Mouse (Mus musculus): Measurements from ENCODE around the gene Nup205. TPM values are rescaled to one million over a fixed set of nuclear protein-coding genes. Genes with fewer than 3 reads are reported as not detected.

The Nup205 gene
- 48.8 and 50.9 TPM in 2 replicates for polyA plus RNA-seq (2014; fragmentation: Nextera tagmentation; extraction: Ambion mirVana)

GRCm38 (mm10) chr6:35176979-35177649 lies at the start of gene Nup205:
Gene Nup205 (plus strand): TSS chr6:35177421.
- no peaks in the 10 kb centered on the region for H3K36me3 ChIP-seq (ENCODE audit: control insufficient read depth, insufficient read depth, low read length)
- no peaks in the 10 kb centered on the region for H3K9me3 ChIP-seq (ENCODE audit: control insufficient read depth, low read length)
- peak within 1 kb of the TSS; percentile 97 for H3K27ac ChIP-seq (ENCODE audit: low read depth)
- no peaks in the 10 kb centered on the region for H3K4me1 ChIP-seq (replicated peaks; ENCODE audit: control insufficient read depth, insufficient read depth, low read length)
- peak within 1 kb of the TSS; percentile 75 for H3K4me2 ChIP-seq (ENCODE audit: low read length)
- DNase-seq (ENCODE audit: low spot score) = peak; percentile 95
- 3% methylated on average over 34 of the region's 34 CpGs for WGBS
- H3K4me3 ChIP-seq (ENCODE audit: low read depth, low read length) = peak within 1 kb of the TSS; percentile 87
- H3K27me3 ChIP-seq (replicated peaks; ENCODE audit: control insufficient read depth, insufficient read depth, low read length) = no peaks in the 10 kb centered on the region
- peak within 1 kb of the TSS; percentile 89 for H3K9ac ChIP-seq (ENCODE audit: low read length)
- ATAC-seq (replicated peaks; ENCODE audit: low FRiP score, low TSS enrichment, low read depth) = peak; percentile 93

- H3K9ac ChIP-seq (ENCODE audit: low read length) = peak overlapping the region; percentile 75
- peak overlapping the region; percentile 94 for H3K27ac ChIP-seq (ENCODE audit: low read depth)
- DNase-seq (ENCODE audit: low spot score) = peak; percentile 71
- H3K27me3 ChIP-seq (replicated peaks; ENCODE audit: control insufficient read depth, insufficient read depth, low read length) = no peaks in the 10 kb centered on the region
- no peaks in the 10 kb centered on the region for H3K36me3 ChIP-seq (ENCODE audit: control insufficient read depth, insufficient read depth, low read length)
- no peak for ATAC-seq (replicated peaks; ENCODE audit: low FRiP score, low TSS enrichment, low read depth)
- no peaks in the 10 kb centered on the region for H3K9me3 ChIP-seq (ENCODE audit: control insufficient read depth, low read length)
- peaks cover 14% of the 10 kb centered on the region for H3K4me1 ChIP-seq (replicated peaks; ENCODE audit: control insufficient read depth, insufficient read depth, low read length)
- H3K4me3 ChIP-seq (ENCODE audit: low read depth, low read length) = peak overlapping the region; percentile 81
- peak overlapping the region; percentile 86 for H3K4me2 ChIP-seq (ENCODE audit: low read length)
- WGBS = 1% methylated on average over 11 of the region's 11 CpGs
Observed at GRCm38 (mm10) chr6:35132806-35133205, 44.4 kb upstream of the Nup205 start.

- peak overlapping the region; percentile 94 for H3K27ac ChIP-seq (ENCODE audit: low read depth)
- peak overlapping the region; percentile 86 for H3K4me2 ChIP-seq (ENCODE audit: low read length)
- no peaks in the 10 kb centered on the region for H3K36me3 ChIP-seq (ENCODE audit: control insufficient read depth, insufficient read depth, low read length)
- ATAC-seq (replicated peaks; ENCODE audit: low FRiP score, low TSS enrichment, low read depth) (peak; percentile 93), DNase-seq (ENCODE audit: low spot score) (no peak)
- H3K9ac ChIP-seq (ENCODE audit: low read length) = peak overlapping the region; percentile 75
- peak overlapping the region; percentile 81 for H3K4me3 ChIP-seq (ENCODE audit: low read depth, low read length)
- H3K27me3 ChIP-seq (replicated peaks; ENCODE audit: control insufficient read depth, insufficient read depth, low read length) = no peaks in the 10 kb centered on the region
- peaks cover 14% of the 10 kb centered on the region for H3K4me1 ChIP-seq (replicated peaks; ENCODE audit: control insufficient read depth, insufficient read depth, low read length)
- WGBS = 0% methylated on average over 23 of the region's 25 CpGs
- H3K9me3 ChIP-seq (ENCODE audit: control insufficient read depth, low read length) = no peaks in the 10 kb centered on the region
Observed at GRCm38 (mm10) chr6:35133246-35133578, 44.0 kb upstream of the Nup205 start.

DNA sequence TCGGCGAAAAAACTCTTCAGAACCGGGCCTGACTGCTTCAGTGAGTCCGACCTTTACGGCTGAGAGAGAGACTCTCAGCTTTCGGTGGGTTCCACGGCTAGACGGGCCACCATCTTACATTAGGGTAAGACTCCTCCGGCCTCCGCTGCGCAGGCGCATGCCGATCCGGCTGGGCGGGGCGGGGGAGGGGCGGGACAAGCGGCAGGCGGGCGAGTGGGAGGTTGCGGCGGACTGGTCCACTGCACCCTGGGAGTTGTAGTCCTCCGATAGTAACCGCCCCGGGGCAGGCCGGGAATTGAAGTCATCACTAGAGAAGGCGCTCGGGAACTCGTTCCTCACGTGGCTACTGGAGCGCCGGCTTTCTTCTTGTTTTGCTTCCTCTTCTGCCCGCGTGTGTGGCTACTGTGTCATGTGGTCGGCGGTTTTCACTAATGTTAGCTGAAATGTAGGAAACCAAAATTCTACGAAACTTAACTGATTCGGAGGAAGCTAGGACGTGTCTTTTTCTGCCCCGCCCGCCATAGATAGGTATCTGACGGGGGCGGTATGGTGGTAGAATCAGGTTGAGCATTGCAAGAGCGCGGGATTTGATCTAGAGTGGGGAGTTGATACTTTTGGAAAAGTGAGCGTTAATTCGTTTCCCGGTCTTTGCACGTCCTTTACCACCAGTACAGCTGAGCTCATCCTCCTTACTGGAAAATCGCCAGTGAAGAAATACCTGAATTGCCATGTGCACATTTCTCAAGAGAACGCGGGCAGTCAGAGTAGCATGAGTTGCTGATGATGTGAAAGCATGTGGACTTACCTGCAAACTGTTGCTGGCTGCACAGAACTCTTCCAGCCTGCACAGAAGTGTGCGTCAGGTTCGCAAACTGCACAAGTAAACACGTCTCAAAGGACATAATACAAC lies 43.4 kb upstream of the Nup205 start, which contains the start of gene Cnot4:
TSS of gene Cnot4 (minus strand) at position 146 of the 910 bp plus-strand sequence.
- Histone ChIP-seq H3K27me3 (replicated peaks; ENCODE audit: control insufficient read depth, insufficient read depth, low read length) (no peaks in the 10 kb centered on the region), H3K9me3 (ENCODE audit: control insufficient read depth, low read length) (no peaks in the 10 kb centered on the region), H3K9ac (ENCODE audit: low read length) (peak within 1 kb of the TSS; percentile 75), H3K4me2 (ENCODE audit: low read length) (peak within 1 kb of the TSS; percentile 86), H3K27ac (ENCODE audit: low read depth) (peak within 1 kb of the TSS; percentile 94), H3K4me1 (replicated peaks; ENCODE audit: control insufficient read depth, insufficient read depth, low read length) (peaks cover 14% of the 10 kb centered on the region), H3K4me3 (ENCODE audit: low read depth, low read length) (peak within 1 kb of the TSS; percentile 81), H3K36me3 (ENCODE audit: control insufficient read depth, insufficient read depth, low read length) (no peaks in the 10 kb centered on the region)
- DNase-seq (ENCODE audit: low spot score) = peak; percentile 99
- ATAC-seq (replicated peaks; ENCODE audit: low FRiP score, low TSS enrichment, low read depth) = peak; percentile 100
- under 1% methylated on average over 55 of the region's 55 CpGs for WGBS

DNA sequence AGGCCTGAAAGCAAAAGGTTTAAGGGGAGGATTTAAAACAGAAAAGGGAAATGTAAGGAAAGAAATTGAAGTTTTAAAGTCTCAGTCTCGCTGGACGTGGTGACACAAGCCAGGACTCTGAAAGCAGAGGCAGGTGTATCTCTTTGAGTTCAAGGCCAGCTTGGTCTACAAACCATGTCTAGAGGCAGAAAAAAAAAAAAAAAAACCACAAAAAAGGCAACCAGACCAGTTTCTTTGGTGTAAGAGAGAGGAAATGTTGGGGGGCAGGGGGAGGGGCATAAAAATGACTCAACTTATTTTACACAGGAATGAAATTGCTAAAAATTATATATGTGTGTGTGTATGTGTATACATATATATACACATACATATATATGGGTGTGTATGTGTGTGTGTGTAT lies 42.4 kb upstream of the Nup205 start:
- Histone ChIP-seq H3K36me3 (ENCODE audit: control insufficient read depth, insufficient read depth, low read length) (no peaks in the 10 kb centered on the region), H3K4me1 (replicated peaks; ENCODE audit: control insufficient read depth, insufficient read depth, low read length) (peaks cover 14% of the 10 kb centered on the region), H3K27me3 (replicated peaks; ENCODE audit: control insufficient read depth, insufficient read depth, low read length) (no peaks in the 10 kb centered on the region), H3K9me3 (ENCODE audit: control insufficient read depth, low read length) (no peaks in the 10 kb centered on the region), H3K4me2 (ENCODE audit: low read length) (peak overlapping the region; percentile 69), H3K4me3 (ENCODE audit: low read depth, low read length) (peak overlapping the region; percentile 81), H3K27ac (ENCODE audit: low read depth) (no peak overlapping the region), H3K9ac (ENCODE audit: low read length) (no peak overlapping the region)
- WGBS = 40% methylated on average over 2 of the region's 2 CpGs
- DNase-seq (ENCODE audit: low spot score) = no peak
- no peak for ATAC-seq (replicated peaks; ENCODE audit: low FRiP score, low TSS enrichment, low read depth)

DNA sequence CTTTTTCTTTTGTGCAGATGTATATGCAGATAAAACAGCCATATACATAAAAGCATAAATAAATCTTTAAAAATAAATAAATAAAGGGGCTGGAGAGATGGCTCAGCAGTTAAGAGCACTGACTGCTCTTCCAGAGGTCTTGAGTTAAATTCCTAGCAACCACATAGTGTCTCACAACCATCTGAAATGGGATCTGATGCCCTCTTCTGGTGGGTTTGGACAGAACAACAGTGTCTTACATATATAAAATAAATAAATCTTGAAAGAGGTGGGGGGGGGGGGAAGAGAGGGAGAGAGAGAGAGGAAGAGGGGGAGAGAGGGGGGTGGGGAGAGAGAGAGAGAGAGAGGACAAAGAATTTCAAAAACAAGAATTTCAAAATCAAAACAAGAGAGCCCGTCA lies 36.9 kb upstream of the Nup205 start:
- no peak overlapping the region for H3K9ac ChIP-seq (ENCODE audit: low read length)
- H3K27ac ChIP-seq (ENCODE audit: low read depth) = no peak overlapping the region
- H3K4me2 ChIP-seq (ENCODE audit: low read length) = no peak overlapping the region
- H3K4me1 ChIP-seq (replicated peaks; ENCODE audit: control insufficient read depth, insufficient read depth, low read length) = no peaks in the 10 kb centered on the region
- H3K4me3 ChIP-seq (ENCODE audit: low read depth, low read length) = no peak overlapping the region
- no peaks in the 10 kb centered on the region for H3K9me3 ChIP-seq (ENCODE audit: control insufficient read depth, low read length)
- H3K36me3 ChIP-seq (ENCODE audit: control insufficient read depth, insufficient read depth, low read length) = no peaks in the 10 kb centered on the region
- ATAC-seq (replicated peaks; ENCODE audit: low FRiP score, low TSS enrichment, low read depth) (no peak), DNase-seq (ENCODE audit: low spot score) (no peak)
- WGBS = 97% methylated on average over 1 of the region's 1 CpGs
- H3K27me3 ChIP-seq (replicated peaks; ENCODE audit: control insufficient read depth, insufficient read depth, low read length) = no peaks in the 10 kb centered on the region

DNA sequence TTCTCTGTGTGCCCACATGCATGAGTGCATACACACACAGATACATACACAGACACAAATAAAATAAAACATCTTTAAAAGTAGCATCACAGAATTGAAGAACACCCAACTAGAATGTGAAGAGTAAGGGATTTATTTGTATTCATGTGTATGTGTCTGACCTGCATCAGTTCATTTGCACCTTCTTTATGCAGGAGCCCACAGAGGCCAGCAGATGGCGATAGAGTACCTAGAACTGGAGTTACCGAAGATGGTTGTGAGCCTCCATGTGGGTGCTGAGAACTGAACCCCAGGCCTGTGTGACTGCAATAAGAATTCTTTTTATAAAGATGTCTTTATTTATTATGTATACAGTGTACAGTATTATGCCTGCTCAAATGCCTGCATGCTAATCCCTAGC lies 31.7 kb upstream of the Nup205 start:
- ATAC-seq (replicated peaks; ENCODE audit: low FRiP score, low TSS enrichment, low read depth) = no peak
- 87% methylated on average over 2 of the region's 2 CpGs for WGBS
- H3K4me3 ChIP-seq (ENCODE audit: low read depth, low read length) = no peak overlapping the region

DNA sequence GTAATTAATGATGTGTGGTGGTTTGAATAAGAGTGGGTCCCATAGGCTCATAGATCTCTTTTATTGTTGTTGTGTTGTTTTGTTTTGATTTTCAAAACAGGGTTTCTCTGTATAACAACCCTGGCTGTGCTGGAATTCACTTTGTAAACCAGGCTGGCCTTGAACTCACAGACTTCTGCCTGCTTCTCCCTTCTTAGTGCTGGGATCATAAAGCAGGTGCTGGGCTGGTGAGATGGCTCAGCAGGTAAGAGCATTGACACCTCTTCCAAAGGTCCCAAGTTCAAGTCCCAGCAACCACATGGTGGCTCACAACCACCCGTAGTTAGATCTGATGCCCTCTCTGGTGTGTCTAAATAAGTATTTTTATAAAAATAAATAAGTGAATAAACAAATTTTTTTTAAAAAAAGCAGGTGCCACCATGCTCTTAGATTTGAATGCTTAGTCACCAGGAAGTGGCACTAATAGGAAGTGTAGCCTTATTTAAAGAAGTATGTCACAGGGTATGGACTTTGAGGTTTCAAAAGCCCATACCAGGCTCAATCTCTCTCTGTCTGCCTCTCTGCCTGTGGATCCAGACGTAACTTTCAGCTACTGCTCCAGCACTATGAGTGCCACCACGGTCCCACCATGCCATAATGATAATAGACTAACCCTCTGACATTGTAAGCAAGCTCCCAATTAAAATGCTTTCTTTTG lies 29.3 kb upstream of the Nup205 start:
- Histone ChIP-seq H3K9me3 (ENCODE audit: control insufficient read depth, low read length) (no peaks in the 10 kb centered on the region), H3K4me2 (ENCODE audit: low read length) (no peak overlapping the region), H3K9ac (ENCODE audit: low read length) (no peak overlapping the region), H3K36me3 (ENCODE audit: control insufficient read depth, insufficient read depth, low read length) (no peaks in the 10 kb centered on the region), H3K4me3 (ENCODE audit: low read depth, low read length) (no peak overlapping the region), H3K27me3 (replicated peaks; ENCODE audit: control insufficient read depth, insufficient read depth, low read length) (no peaks in the 10 kb centered on the region), H3K27ac (ENCODE audit: low read depth) (no peak overlapping the region), H3K4me1 (replicated peaks; ENCODE audit: control insufficient read depth, insufficient read depth, low read length) (no peaks in the 10 kb centered on the region)
- 77% methylated on average over 3 of the region's 3 CpGs for WGBS
- DNase-seq (ENCODE audit: low spot score) = no peak
- ATAC-seq (replicated peaks; ENCODE audit: low FRiP score, low TSS enrichment, low read depth) = no peak

More for the DNA sequence above, 31.7 kb upstream of the Nup205 start:
- Histone ChIP-seq H3K4me2 (ENCODE audit: low read length) (no peak overlapping the region), H3K4me1 (replicated peaks; ENCODE audit: control insufficient read depth, insufficient read depth, low read length) (no peaks in the 10 kb centered on the region), H3K9me3 (ENCODE audit: control insufficient read depth, low read length) (no peaks in the 10 kb centered on the region), H3K36me3 (ENCODE audit: control insufficient read depth, insufficient read depth, low read length) (no peaks in the 10 kb centered on the region), H3K9ac (ENCODE audit: low read length) (no peak overlapping the region), H3K27me3 (replicated peaks; ENCODE audit: control insufficient read depth, insufficient read depth, low read length) (no peaks in the 10 kb centered on the region), H3K27ac (ENCODE audit: low read depth) (no peak overlapping the region)
- DNase-seq (ENCODE audit: low spot score) = no peak

All from intestine, embryonic 14.5 days (tissue).